Mouse (Mus musculus) small intestine, adult 2 months (tissue): ENCODE measurements around the gene Olfr281.

Source experiments
- CTCF ChIP-seq: fragments of 200-500 bp; IDR thresholded peaks from 2 replicates; pipeline ENCODE4 v1.5.1; 2012; ENCODE audit warnings: low read depth, mild to moderate bottlenecking, control low read depth, inconsistent platforms, low read length, moderate library complexity, mixed read lengths; ENCODE audit not compliant: insufficient replicate concordance, insufficient read length; ENCODE audit errors: extremely low read depth
- POLR2A ChIP-seq: fragments of 200-500 bp; IDR thresholded peaks from 2 replicates; pipeline ENCODE4 v1.6.1; 2012; ENCODE audit warnings: low read depth, mild to moderate bottlenecking, control low read depth, inconsistent platforms, low read length, moderate library complexity

DNA sequence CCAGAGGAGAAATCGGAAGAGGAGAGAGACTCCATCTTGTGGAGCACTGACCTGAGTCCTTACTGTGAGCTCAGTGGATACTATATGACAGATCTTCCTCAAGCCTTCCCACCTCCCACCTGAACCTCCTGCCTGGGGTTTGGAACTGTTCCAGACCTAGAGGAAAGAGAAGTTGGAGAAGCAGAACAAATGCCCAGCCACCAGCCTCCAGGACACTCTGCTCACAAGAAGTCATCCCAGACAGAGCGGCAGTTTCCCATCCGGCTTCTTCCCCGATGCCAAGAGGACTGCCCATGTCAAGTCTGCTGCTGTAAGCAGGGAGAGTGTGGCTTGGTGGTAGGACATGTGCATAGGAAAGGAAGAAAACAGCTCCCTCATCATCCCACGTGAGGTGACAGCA lies 23.9 kb downstream of the Olfr281 start:
- TF ChIP-seq POLR2A (no peak), CTCF (no peak)
